Mouse (Mus musculus) fat pad, adult 2 months (tissue): ENCODE data around the gene Thoc7.

ENCODE experiments used
- DNase-seq: peaks from one replicate; pipeline ENCODE4 v3.0.0-alpha.2; 2011; ENCODE audit warnings: low read depth, low spot score; ENCODE audit errors: extremely low read depth

Gene Thoc7

GRCm38 (mm10) chr14:13934052-13934371 lies 27.6 kb downstream of the Thoc7 start:
- DNase-seq = no peak

- DNase-seq = no peak
These were observed 28.2 kb downstream of the Thoc7 start for GRCm38 (mm10) chr14:13933290-13934051.

DNA sequence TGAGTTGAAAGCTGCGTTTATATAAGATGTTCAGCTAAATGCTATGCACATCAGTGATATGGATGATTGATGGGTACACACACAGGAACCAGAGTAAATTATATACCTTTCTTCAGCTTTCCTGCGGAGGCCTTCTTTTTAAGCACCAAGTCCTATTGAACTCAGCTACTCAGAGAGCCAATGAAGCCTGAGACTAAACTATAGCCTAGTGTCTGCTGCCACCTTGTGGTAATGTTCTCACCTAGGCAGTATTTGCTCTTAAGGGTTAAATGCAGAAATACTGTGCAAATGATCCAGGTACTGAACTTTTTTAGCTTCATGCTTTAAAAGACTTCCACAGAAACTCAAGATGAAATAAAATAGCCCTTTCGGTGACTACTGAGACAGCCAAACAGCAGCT lies 44.0 kb downstream of the Thoc7 start:
- no peak for DNase-seq

DNA sequence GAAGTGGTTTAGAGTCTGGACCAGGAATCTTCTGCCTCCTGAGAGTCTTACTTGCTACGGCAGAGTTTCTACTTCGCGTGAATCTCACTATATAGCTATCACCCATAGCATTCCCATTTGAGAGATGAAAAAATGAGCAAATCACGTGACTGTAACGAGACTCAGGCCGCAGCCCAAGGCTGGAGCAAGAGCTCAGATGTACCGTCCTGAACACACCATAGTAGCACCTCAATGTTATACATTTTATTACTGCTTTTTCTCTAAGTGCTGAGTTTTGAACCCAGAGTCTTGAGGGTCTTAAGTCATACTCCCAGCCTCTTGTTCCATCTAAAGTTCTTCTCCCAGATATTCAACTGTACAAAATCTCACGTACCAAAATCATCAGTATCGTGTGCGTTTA lies 44.4 kb downstream of the Thoc7 start:
- DNase-seq = no peak

GRCm38 (mm10) chr14:13915207-13915606 lies 46.4 kb downstream of the Thoc7 start:
- no peak for DNase-seq

DNA sequence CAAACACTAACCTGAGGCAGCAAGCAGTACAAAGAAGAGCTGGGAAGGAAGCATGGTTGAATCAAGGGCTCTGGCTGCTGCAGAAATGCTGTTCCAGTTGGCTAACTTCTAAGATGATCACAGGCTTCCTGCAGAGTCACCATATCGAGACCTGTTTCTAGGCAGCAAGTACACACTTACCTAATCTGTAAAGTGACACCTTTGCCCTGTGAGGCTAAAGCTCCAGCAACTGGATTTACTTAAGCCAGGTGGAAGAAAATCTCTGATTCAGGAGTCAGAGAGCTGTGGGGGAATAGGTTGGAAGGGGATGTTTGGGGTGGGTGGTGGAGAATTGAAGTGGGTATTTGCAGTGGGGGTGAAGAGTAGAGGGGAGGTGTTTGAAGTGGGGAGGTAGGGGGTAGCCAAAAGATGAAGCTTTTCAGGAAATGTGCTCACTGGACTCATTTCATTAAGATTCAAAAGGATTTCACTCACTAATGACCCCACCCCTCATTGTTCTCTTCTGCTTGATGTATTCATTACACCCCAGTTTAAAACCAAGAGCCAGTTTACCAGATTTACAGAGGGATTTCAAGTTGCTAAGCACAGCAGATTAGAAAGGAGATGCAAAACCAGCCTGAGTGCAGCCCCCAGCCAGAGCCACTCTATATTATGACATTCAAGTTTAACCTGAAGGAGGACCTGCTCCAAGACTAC lies 47.1 kb downstream of the Thoc7 start, which contains the start of gene Gm281:
Gene Gm281 (minus strand): TSS at position 92 of the 696 bp plus-strand sequence.
- no peak for DNase-seq

GRCm38 (mm10) chr14:13910148-13910547 lies 51.5 kb downstream of the Thoc7 start:
- no peak for DNase-seq

GRCm38 (mm10) chr14:13907145-13907544 lies 54.5 kb downstream of the Thoc7 start:
- DNase-seq = no peak

GRCm38 (mm10) chr14:13906461-13906860 lies 55.2 kb downstream of the Thoc7 start:
- no peak for DNase-seq

- no peak for DNase-seq
These were observed 60.0 kb downstream of the Thoc7 start for GRCm38 (mm10) chr14:13901611-13902067.
